Mouse (Mus musculus): ENCODE measurements around the gene Tas1r3.

- no peak for TF ChIP-seq CTCF (IDR thresholded peaks at IDR 0.05; ENCODE audit: borderline replicate concordance, insufficient read depth, low read depth, low read length)
- no peak for TF ChIP-seq POLR2A (IDR thresholded peaks at IDR 0.05; ENCODE audit: borderline replicate concordance, insufficient read depth, low read length)
These were observed 50.4 kb downstream of the Tas1r3 start for GRCm38 (mm10) chr4:155812665-155813181.

Data from cerebellum, adult 2 months (tissue).